Comparison of ENCODE assay signal across 25 mouse cellular contexts in genomic region chr7:112922801-112923200, GRCm38 (mm10). TPM values are rescaled to one million over a fixed set of nuclear protein-coding genes. Genes with fewer than 3 reads are reported as not detected.
A peak's percentile ranks its signal among the peaks of the same experiment; 100 is the strongest.
DNase-seq lines count a peak whose midpoint lies in the region; ATAC-seq and TF ChIP-seq lines count a peak whose summit lies in the region.
"Had no signal": no experiment of that assay in that cellular context is flagged by ENCODE, and none has a peak within 500 bp of the region (broad histone marks: within the 10 kb centered on the region; RNA-seq: fewer than 3 reads in every experiment).

No protein-coding gene starts in this region.

- no peak overlapping the region for H3K4me2 ChIP-seq in heart, embryonic 12.5 days
- no peak overlapping the region for H3K4me2 ChIP-seq in kidney, embryonic 16.5 days (replicated peaks; ENCODE audit: low read depth, low read length)
- H3K4me2 ChIP-seq in midbrain, embryonic 14.5 days (ENCODE audit: low read length) = no peak overlapping the region
- H3K4me2 ChIP-seq in midbrain, embryonic 11.5 days = no peak overlapping the region
- H3K4me2 ChIP-seq in forebrain, embryonic 16.5 days (ENCODE audit: low read length) = no peak overlapping the region
- H3K4me2 ChIP-seq: liver, embryonic 12.5 days; neural tube, embryonic 13.5 days had no signal

- TF ChIP-seq POLR2A in kidney, adult 2 months (IDR thresholded peaks at IDR 0.05; ENCODE audit: low read depth, low read length) = no peak

- 68% methylated on average over 4 of the region's 4 CpGs for WGBS in heart, embryonic 12.5 days
- 44% methylated on average over 4 of the region's 4 CpGs for WGBS in kidney, embryonic 16.5 days
- WGBS in kidney, adult 2 months = 65% methylated on average over 4 of the region's 4 CpGs
- WGBS in midbrain, embryonic 14.5 days = 36% methylated on average over 4 of the region's 4 CpGs
- WGBS in midbrain, embryonic 11.5 days = 40% methylated on average over 4 of the region's 4 CpGs
- WGBS in forebrain, embryonic 16.5 days = 12% methylated on average over 4 of the region's 4 CpGs

- no peak for TF ChIP-seq CTCF in kidney, adult 2 months (conservative IDR thresholded peaks at IDR 0.05; ENCODE audit: insufficient read depth, insufficient read length, low read depth, low read length)

- peak; percentile 54 for DNase-seq in heart, adult 11 months
- DNase-seq in kidney, adult 2 months = no peak
- DNase-seq in midbrain, embryonic 14.5 days = peak; percentile 37
- DNase-seq in midbrain, embryonic 11.5 days (ENCODE audit: low spot score, missing footprints) = no peak
- no peak for DNase-seq in cerebellum, adult 18-20 months
- DNase-seq: adrenal gland, postnatal 14 days; cerebellum, adult 11-12 months; gastrocnemius, postnatal 14 days; heart, postnatal 4 days; kidney, postnatal 4 days; layer of hippocampus, postnatal 36 days; left cerebral cortex, postnatal 4 days; liver, postnatal 0 days; lung, postnatal 4 days; right cerebral cortex, postnatal 14 days had no signal

- H3K4me3 ChIP-seq in heart, embryonic 12.5 days = no peak overlapping the region
- H3K4me3 ChIP-seq in kidney, embryonic 16.5 days (ENCODE audit: low read length) = no peak overlapping the region
- no peak overlapping the region for H3K4me3 ChIP-seq in kidney, adult 2 months (ENCODE audit: insufficient read depth, low read depth, low read length)
- H3K4me3 ChIP-seq in midbrain, embryonic 14.5 days (replicated peaks; ENCODE audit: low read depth, low read length) = no peak overlapping the region
- H3K4me3 ChIP-seq in midbrain, embryonic 11.5 days (ENCODE audit: low read depth, low read length) = no peak overlapping the region
- no peak overlapping the region for H3K4me3 ChIP-seq in forebrain, embryonic 16.5 days (replicated peaks; ENCODE audit: low read length)
- H3K4me3 ChIP-seq: erythroblast, embryonic 14.5 days; heart, embryonic 10.5 days; liver, embryonic 12.5 days; megakaryocyte, embryonic 14.5 days; neural tube, embryonic 13.5 days had no signal

- peaks cover 9% of the 10 kb centered on the region for H3K4me1 ChIP-seq in heart, embryonic 12.5 days (replicated peaks)
- H3K4me1 ChIP-seq in kidney, embryonic 16.5 days (ENCODE audit: insufficient read depth, low read length) = peaks cover 45% of the 10 kb centered on the region
- H3K4me1 ChIP-seq in kidney, adult 2 months (ENCODE audit: control insufficient read depth, insufficient read depth, low read length) = no peaks in the 10 kb centered on the region
- peaks cover 4% of the 10 kb centered on the region for H3K4me1 ChIP-seq in midbrain, embryonic 14.5 days (ENCODE audit: control insufficient read depth, insufficient read depth, low read length)
- H3K4me1 ChIP-seq in midbrain, embryonic 11.5 days (ENCODE audit: control insufficient read depth, insufficient read depth, low read length) = peaks cover 12% of the 10 kb centered on the region; the same call in 1 of the 2 replicates
- H3K4me1 ChIP-seq in forebrain, embryonic 16.5 days (replicated peaks; ENCODE audit: control insufficient read depth, insufficient read depth, low read length) = peaks cover 13% of the 10 kb centered on the region
- H3K4me1 ChIP-seq: liver, embryonic 12.5 days; megakaryocyte, embryonic 14.5 days had no signal

- no peak for ATAC-seq in heart, embryonic 12.5 days (ENCODE audit: insufficient number of reproducible peaks, low FRiP score)
- ATAC-seq in kidney, embryonic 16.5 days (ENCODE audit: low FRiP score, low TSS enrichment) = no peak
- ATAC-seq in midbrain, embryonic 14.5 days (ENCODE audit: low FRiP score, low TSS enrichment) = no peak
- no peak for ATAC-seq in midbrain, embryonic 11.5 days (ENCODE audit: low FRiP score)
- peak; percentile 38; the same call in 1 of the 2 replicates for ATAC-seq in forebrain, embryonic 16.5 days
- ATAC-seq: CD4-positive, CD25-positive, alpha-beta regulatory T cell, adult 4 months; intestine, postnatal 0 days; liver, embryonic 12.5 days; liver, postnatal 0 days had no signal

- H3K27ac ChIP-seq in heart, embryonic 12.5 days (ENCODE audit: poor library complexity, severe bottlenecking) = no peak overlapping the region
- H3K27ac ChIP-seq in kidney, embryonic 16.5 days (ENCODE audit: low read length) = peak overlapping the region; percentile 37; the same call in 1 of the 2 replicates
- no peak overlapping the region for H3K27ac ChIP-seq in kidney, adult 2 months (ENCODE audit: insufficient read depth, low read depth, low read length)
- H3K27ac ChIP-seq in midbrain, embryonic 14.5 days (replicated peaks; ENCODE audit: low read depth, low read length) = no peak overlapping the region
- no peak overlapping the region for H3K27ac ChIP-seq in midbrain, embryonic 11.5 days (ENCODE audit: low read depth, low read length)
- H3K27ac ChIP-seq in forebrain, embryonic 16.5 days (ENCODE audit: low read length) = no peak overlapping the region
- H3K27ac ChIP-seq: heart, embryonic 10.5 days; liver, embryonic 12.5 days; neural tube, embryonic 13.5 days had no signal

- H3K36me3 ChIP-seq in heart, embryonic 12.5 days = no peaks in the 10 kb centered on the region
- H3K36me3 ChIP-seq in kidney, embryonic 16.5 days (ENCODE audit: insufficient read depth, low read length) = no peaks in the 10 kb centered on the region
- no peaks in the 10 kb centered on the region for H3K36me3 ChIP-seq in kidney, adult 2 months (ENCODE audit: control insufficient read depth, insufficient read depth, low read length)
- no peaks in the 10 kb centered on the region for H3K36me3 ChIP-seq in midbrain, embryonic 14.5 days (ENCODE audit: control insufficient read depth, insufficient read depth, low read length)
- H3K36me3 ChIP-seq in midbrain, embryonic 11.5 days (ENCODE audit: control insufficient read depth, insufficient read depth, low read length) = no peaks in the 10 kb centered on the region
- no peaks in the 10 kb centered on the region for H3K36me3 ChIP-seq in forebrain, embryonic 16.5 days (ENCODE audit: control insufficient read depth, insufficient read depth)
- H3K36me3 ChIP-seq: heart, embryonic 10.5 days; liver, embryonic 12.5 days; neural tube, embryonic 13.5 days had no signal

- no peaks in the 10 kb centered on the region for H3K9me3 ChIP-seq in heart, embryonic 12.5 days (replicated peaks)
- no peaks in the 10 kb centered on the region for H3K9me3 ChIP-seq in kidney, embryonic 16.5 days (ENCODE audit: low read length)
- H3K9me3 ChIP-seq in midbrain, embryonic 14.5 days (ENCODE audit: control insufficient read depth, low read length) = no peaks in the 10 kb centered on the region
- H3K9me3 ChIP-seq in midbrain, embryonic 11.5 days (ENCODE audit: control insufficient read depth, low read length) = no peaks in the 10 kb centered on the region
- H3K9me3 ChIP-seq in forebrain, embryonic 16.5 days (ENCODE audit: control insufficient read depth, low read length) = no peaks in the 10 kb centered on the region
- H3K9me3 ChIP-seq: heart, embryonic 10.5 days; liver, embryonic 12.5 days; megakaryocyte, embryonic 14.5 days; neural tube, embryonic 13.5 days had no signal

- H3K9ac ChIP-seq in heart, embryonic 12.5 days = no peak overlapping the region
- no peak overlapping the region for H3K9ac ChIP-seq in kidney, embryonic 16.5 days (replicated peaks; ENCODE audit: low read length)
- H3K9ac ChIP-seq in midbrain, embryonic 14.5 days (replicated peaks; ENCODE audit: low read length) = no peak overlapping the region
- H3K9ac ChIP-seq in midbrain, embryonic 11.5 days (ENCODE audit: low read length) = no peak overlapping the region
- no peak overlapping the region for H3K9ac ChIP-seq in forebrain, embryonic 16.5 days (replicated peaks; ENCODE audit: low read depth, low read length)
- H3K9ac ChIP-seq: liver, embryonic 12.5 days; liver, postnatal 0 days; neural tube, embryonic 13.5 days had no signal

- H3K27me3 ChIP-seq in heart, embryonic 12.5 days (replicated peaks) = peaks cover 8% of the 10 kb centered on the region; the same call in 1 of the 2 replicates
- no peaks in the 10 kb centered on the region for H3K27me3 ChIP-seq in kidney, embryonic 16.5 days (ENCODE audit: insufficient read depth, low read length)
- H3K27me3 ChIP-seq in kidney, adult 2 months (replicated peaks; ENCODE audit: control insufficient read depth, insufficient read depth, low read length) = no peaks in the 10 kb centered on the region
- H3K27me3 ChIP-seq in midbrain, embryonic 14.5 days (ENCODE audit: control insufficient read depth, insufficient read depth, low read length) = no peaks in the 10 kb centered on the region
- no peaks in the 10 kb centered on the region for H3K27me3 ChIP-seq in midbrain, embryonic 11.5 days (ENCODE audit: control insufficient read depth, insufficient read depth, low read length)
- no peaks in the 10 kb centered on the region for H3K27me3 ChIP-seq in forebrain, embryonic 16.5 days (replicated peaks; ENCODE audit: control insufficient read depth, insufficient read depth, low read length)
- H3K27me3 ChIP-seq: neural tube, embryonic 13.5 days had no signal

RNA-seq across cellular contexts. Expression of gene Rassf10, which starts 31.0 kb away (rescaled TPM):
- 2.7 and 2.8 TPM in 2 replicates for polyA plus RNA-seq in heart, embryonic 12.5 days (2016; fragmentation: Nextera tagmentation; extraction: Ambion mirVana)
- polyA plus RNA-seq in kidney, embryonic 16.5 days (2015; fragmentation: Nextera tagmentation; extraction: Ambion mirVana) = 18.3 and 20.4 TPM in 2 replicates
- 1.7 and 2.1 TPM in 2 replicates for polyA plus RNA-seq in kidney, adult 2 months (2012; rRNA removed)
- 2.7 and 2.8 TPM in 2 replicates for polyA plus RNA-seq in midbrain, embryonic 14.5 days (2014; fragmentation: Nextera tagmentation; extraction: Ambion mirVana)
- polyA plus RNA-seq in midbrain, embryonic 11.5 days (2014; fragmentation: Nextera tagmentation; extraction: Ambion mirVana) = 0.28 and 0.30 TPM in 2 replicates
- polyA plus RNA-seq in forebrain, embryonic 16.5 days (2015; fragmentation: Nextera tagmentation; extraction: Ambion mirVana) = 2.1 and 2.2 TPM in 2 replicates
- polyA plus RNA-seq: CD4-positive, CD25-positive, alpha-beta regulatory T cell, adult 4 months; erythroblast, embryonic 14.5 days had no signal

Comparison
In these comparisons a context has a peak if more than half of its experiments do, and no peak if none do; other contexts are left out.
1. DNase-seq: peak in heart, adult 11 months (single experiment) and midbrain, embryonic 14.5 days (single experiment); none in kidney, adult 2 months (single experiment), midbrain, embryonic 11.5 days (single experiment) and cerebellum, adult 18-20 months (0 of 2).